Comparison of ENCODE assay signal across 8 mouse cellular contexts in genomic region chr2:163968581-163968980, GRCm38 (mm10). TPM values are rescaled to one million over a fixed set of nuclear protein-coding genes. Genes with fewer than 3 reads are reported as not detected.
DNase-seq lines count a peak whose midpoint lies in the region; ATAC-seq lines count a peak whose summit lies in the region.

No protein-coding gene starts in this region.

- 2% methylated on average over 5 of the region's 5 CpGs for WGBS in heart, embryonic 11.5 days (ENCODE audit: insufficient replicate concordance)
- WGBS in midbrain, embryonic 11.5 days, result 3% methylated on average over 5 of the region's 5 CpGs

- no peak overlapping the region for H3K27ac ChIP-seq in heart, embryonic 11.5 days (ENCODE audit: low read depth, low read length)
- H3K27ac ChIP-seq in midbrain, embryonic 11.5 days (ENCODE audit: low read depth, low read length), result no peak overlapping the region

- DNase-seq in heart, adult 11 months, result peak; percentile 89
- DNase-seq in NIH3T3 (ENCODE audit: low read depth), result peak; percentile 90
- DNase-seq in cerebellum, adult 9-11 months, result peak; percentile 70
- peak; percentile 52 to 72 for DNase-seq in layer of hippocampus, postnatal 14 days (ENCODE audit: low spot score in 2 of 2)
- DNase-seq in midbrain, embryonic 11.5 days (ENCODE audit: low spot score, missing footprints), result peak; percentile 96
- peak; percentile 11 to 13 for DNase-seq in spleen, postnatal 36 days (ENCODE audit: low spot score in 2 of 2)

- no peaks in the 10 kb centered on the region for H3K27me3 ChIP-seq in heart, embryonic 11.5 days (ENCODE audit: control insufficient read depth, insufficient read depth, low read length)
- no peaks in the 10 kb centered on the region for H3K27me3 ChIP-seq in midbrain, embryonic 11.5 days (ENCODE audit: control insufficient read depth, insufficient read depth, low read length)

- no peak overlapping the region for H3K4me3 ChIP-seq in heart, embryonic 11.5 days (ENCODE audit: low read depth, low read length)
- H3K4me3 ChIP-seq in midbrain, embryonic 11.5 days (ENCODE audit: low read depth, low read length), result no peak overlapping the region

- no peak overlapping the region for H3K4me2 ChIP-seq in heart, embryonic 11.5 days
- no peak overlapping the region for H3K4me2 ChIP-seq in midbrain, embryonic 11.5 days

- no peaks in the 10 kb centered on the region for H3K4me1 ChIP-seq in heart, embryonic 11.5 days (ENCODE audit: control insufficient read depth, insufficient read depth, low read length)
- H3K4me1 ChIP-seq in midbrain, embryonic 11.5 days (ENCODE audit: control insufficient read depth, insufficient read depth, low read length), result no peaks in the 10 kb centered on the region

- no peaks in the 10 kb centered on the region for H3K36me3 ChIP-seq in heart, embryonic 11.5 days (ENCODE audit: control insufficient read depth, insufficient read depth, low read length)
- no peaks in the 10 kb centered on the region for H3K36me3 ChIP-seq in midbrain, embryonic 11.5 days (ENCODE audit: control insufficient read depth, insufficient read depth, low read length)

- H3K9me3 ChIP-seq in heart, embryonic 11.5 days (replicated peaks; ENCODE audit: control insufficient read depth, low read length), result no peaks in the 10 kb centered on the region
- no peaks in the 10 kb centered on the region for H3K9me3 ChIP-seq in midbrain, embryonic 11.5 days (ENCODE audit: control insufficient read depth, low read length)

- ATAC-seq in heart, embryonic 11.5 days (replicated peaks; ENCODE audit: insufficient number of reproducible peaks, low FRiP score, low TSS enrichment), result no peak
- peak; percentile 67; the same call in 1 of the 2 replicates for ATAC-seq in granulocyte monocyte progenitor cell, adult 5-6 weeks (replicated peaks; ENCODE audit: poor library complexity, severe bottlenecking)
- ATAC-seq in midbrain, embryonic 11.5 days (ENCODE audit: low FRiP score), result peak; percentile 70; the same call in 1 of the 2 replicates

- no peak overlapping the region for H3K9ac ChIP-seq in heart, embryonic 11.5 days (ENCODE audit: low read depth, low read length)
- no peak overlapping the region for H3K9ac ChIP-seq in midbrain, embryonic 11.5 days (ENCODE audit: low read length)

RNA-seq across cellular contexts. Expression of gene Ywhab, which starts 26.2 kb away (rescaled TPM):
- polyA plus RNA-seq in heart, embryonic 11.5 days (2014; fragmentation: Nextera tagmentation; extraction: Ambion mirVana), result 254 and 271 TPM in 2 replicates
- 125 and 137 TPM in 2 replicates for total RNA-seq in granulocyte monocyte progenitor cell, adult 5-6 weeks (2014; fragmentation: Nextera tagmentation)
- total RNA-seq in granulocyte monocyte progenitor cell, adult 5-6 weeks (2017), result 64.1 and 69.6 TPM in 2 replicates
- total RNA-seq in layer of hippocampus, postnatal 14 days (2021), result 100 to 1,000 TPM; 573 to 578 TPM
- polyA plus RNA-seq in midbrain, embryonic 11.5 days (2014; fragmentation: Nextera tagmentation; extraction: Ambion mirVana), result 352 and 354 TPM in 2 replicates

RNA-seq across cellular contexts. Expression of gene Rims4, which starts 50.1 kb away (rescaled TPM):
- polyA plus RNA-seq in heart, embryonic 11.5 days (2014; fragmentation: Nextera tagmentation; extraction: Ambion mirVana), result 0.04 and 0.17 TPM in 2 replicates
- total RNA-seq in granulocyte monocyte progenitor cell, adult 5-6 weeks (2014; fragmentation: Nextera tagmentation), result not detected in 2 replicates
- not detected in 2 replicates for total RNA-seq in granulocyte monocyte progenitor cell, adult 5-6 weeks (2017)
- 10 to 100 TPM; 48.6 to 52.9 TPM for total RNA-seq in layer of hippocampus, postnatal 14 days (2021)
- polyA plus RNA-seq in midbrain, embryonic 11.5 days (2014; fragmentation: Nextera tagmentation; extraction: Ambion mirVana), result 0.62 and 1.1 TPM in 2 replicates

RNA-seq across cellular contexts. Expression of gene Pabpc1l, which starts 56.7 kb away (rescaled TPM):
- 0.61 and 0.66 TPM in 2 replicates for polyA plus RNA-seq in heart, embryonic 11.5 days (2014; fragmentation: Nextera tagmentation; extraction: Ambion mirVana)
- not detected in 2 replicates for total RNA-seq in granulocyte monocyte progenitor cell, adult 5-6 weeks (2014; fragmentation: Nextera tagmentation)
- not detected in 2 replicates for total RNA-seq in granulocyte monocyte progenitor cell, adult 5-6 weeks (2017)
- 1 to 10 TPM in 1 of 2 experiments, under 1 TPM in 1; 0.69 to 1.7 TPM for total RNA-seq in layer of hippocampus, postnatal 14 days (2021)
- polyA plus RNA-seq in midbrain, embryonic 11.5 days (2014; fragmentation: Nextera tagmentation; extraction: Ambion mirVana), result 0.51 and 1.1 TPM in 2 replicates

Comparison
In these comparisons a context has a peak if more than half of its experiments do, and no peak if none do; other contexts are left out.
1. DNase-seq: peak in every context shown above with its lines; median percentile 96 in midbrain, embryonic 11.5 days; 90 in NIH3T3; 89 in heart, adult 11 months; 70 in cerebellum, adult 9-11 months; 62 in layer of hippocampus, postnatal 14 days; 12 in spleen, postnatal 36 days.
2. RNA of gene Ywhab, which starts 26.2 kb away (total RNA-seq): 573 to 578 TPM in layer of hippocampus, postnatal 14 days; 64.1 to 137 TPM in granulocyte monocyte progenitor cell, adult 5-6 weeks; every median in the first group is over 4 times any median in the second.
3. RNA of gene Rims4, which starts 50.1 kb away (total RNA-seq): 48.6 to 52.9 TPM in layer of hippocampus, postnatal 14 days; not detected in granulocyte monocyte progenitor cell, adult 5-6 weeks; every median in the first group is over 10 times any median in the second.